Mouse (Mus musculus) testis, adult 2 months (tissue): ENCODE measurements around the gene Ly9.

Experiments
- CTCF ChIP-seq: fragments of 200-500 bp; IDR thresholded peaks from 2 replicates; pipeline ENCODE4 v1.5.1; 2012; ENCODE audit warnings: low read depth, mild to moderate bottlenecking, inconsistent platforms, low read length, moderate library complexity; ENCODE audit not compliant: control insufficient read depth, insufficient read depth, insufficient replicate concordance
- POLR2A ChIP-seq: fragments of 200-500 bp; IDR thresholded peaks from 2 replicates; pipeline ENCODE4 v1.6.1; 2012; ENCODE audit warnings: low read depth, mild to moderate bottlenecking, inconsistent platforms, low read length, moderate library complexity; ENCODE audit not compliant: control insufficient read depth

- TF ChIP-seq CTCF (no peak), POLR2A (no peak)
Observed at GRCm38 (mm10) chr1:171630041-171630440, 22.8 kb upstream of the Ly9 start.
